Mouse (Mus musculus) ES-E14 (cell line): Measurements from ENCODE around the gene Aoah.

Experiments used
- CHD2 ChIP-seq: IDR thresholded peaks from 2 replicates; pipeline ENCODE4 v1.6.1; 2014; ENCODE audit warnings: mild to moderate bottlenecking, low read depth, low read length, inconsistent platforms
- HCFC1 ChIP-seq: IDR thresholded peaks from 2 replicates; pipeline ENCODE4 v1.6.1; 2012; ENCODE audit warnings: low read length, inconsistent platforms, borderline replicate concordance; ENCODE audit not compliant: insufficient read depth
- MAFK ChIP-seq: IDR thresholded peaks from 2 replicates; pipeline ENCODE4 v1.6.1; 2014; ENCODE audit warnings: mild to moderate bottlenecking, low read depth, low read length, inconsistent platforms; ENCODE audit not compliant: insufficient read depth
- ZC3H11A ChIP-seq: IDR thresholded peaks from 2 replicates; pipeline ENCODE4 v1.6.1; 2012; ENCODE audit warnings: low read depth, mild to moderate bottlenecking, inconsistent platforms, low read length, borderline replicate concordance
- ZNF384 ChIP-seq: IDR thresholded peaks from 2 replicates; pipeline ENCODE4 v1.6.1; 2012; ENCODE audit warnings: low read depth, low read length, inconsistent platforms

DNA sequence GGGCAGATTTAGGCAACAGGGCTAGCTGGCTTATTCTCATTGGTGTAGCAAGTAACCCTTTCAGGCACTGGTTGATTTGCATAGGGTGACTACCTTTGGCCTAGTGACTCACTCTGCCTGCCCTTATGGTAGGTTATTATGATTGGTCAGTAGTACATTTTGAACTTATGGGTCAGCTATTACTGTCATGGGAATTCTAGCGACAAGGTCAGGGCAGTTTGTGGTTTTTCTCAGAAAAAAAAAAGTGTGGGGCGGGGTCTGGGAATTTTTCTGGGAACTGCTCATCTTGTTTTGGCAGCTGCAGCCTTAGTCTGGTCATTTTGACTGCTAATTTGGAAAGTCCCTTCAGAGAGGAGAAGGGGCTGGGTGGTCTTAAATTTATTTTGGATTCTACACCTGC is 272.1 kb downstream of the Aoah start:
- no peak for TF ChIP-seq ZC3H11A
- TF ChIP-seq HCFC1, result no peak
- TF ChIP-seq ZNF384, result no peak
- TF ChIP-seq MAFK, result no peak
- TF ChIP-seq CHD2, result no peak
